Mouse (Mus musculus) testis, adult 2 months (tissue): ENCODE measurements around the gene Mast1. TPM values are rescaled to one million over a fixed set of nuclear protein-coding genes. Genes with fewer than 3 reads are reported as not detected.

Experiments used
- H3K27ac ChIP-seq: fragments of 200-500 bp; 2 replicates; pipeline ENCODE4 v1.5.1; 2012; ENCODE audit warnings: low read depth, low read length; ENCODE audit not compliant: control insufficient read depth, insufficient read depth
- H3K27me3 ChIP-seq: fragments of 200-500 bp; 2 replicates; pipeline ENCODE4 v1.6.1; 2012; ENCODE audit warnings: mild to moderate bottlenecking, low read length, moderate library complexity; ENCODE audit not compliant: control insufficient read depth, insufficient read depth
- H3K36me3 ChIP-seq: fragments of 200-500 bp; 2 replicates; pipeline ENCODE4 v1.6.1; 2012; ENCODE audit warnings: mild to moderate bottlenecking, low read length; ENCODE audit not compliant: control insufficient read depth, insufficient read depth
- H3K4me1 ChIP-seq: fragments of 200-500 bp; 2 replicates; pipeline ENCODE4 v1.6.1; 2012; ENCODE audit warnings: low read length; ENCODE audit not compliant: control insufficient read depth, insufficient read depth
- H3K4me3 ChIP-seq: fragments of 200-500 bp; 2 replicates; pipeline ENCODE4 v1.5.1; 2012; ENCODE audit warnings: low read depth, mild to moderate bottlenecking, low read length, moderate library complexity, mixed read lengths; ENCODE audit not compliant: control insufficient read depth
- CTCF ChIP-seq: fragments of 200-500 bp; IDR thresholded peaks from 2 replicates; pipeline ENCODE4 v1.5.1; 2012; ENCODE audit warnings: low read depth, mild to moderate bottlenecking, inconsistent platforms, low read length, moderate library complexity; ENCODE audit not compliant: control insufficient read depth, insufficient read depth, insufficient replicate concordance
- POLR2A ChIP-seq: fragments of 200-500 bp; IDR thresholded peaks from 2 replicates; pipeline ENCODE4 v1.6.1; 2012; ENCODE audit warnings: low read depth, mild to moderate bottlenecking, inconsistent platforms, low read length, moderate library complexity; ENCODE audit not compliant: control insufficient read depth
- polyA plus RNA-seq: library from polyadenylated mRNA; depleted of rRNA; stranded (reverse); fragments of >200 nt; gene quantifications from 2 replicates; pipeline ENCODE4 v1.2.3, GENCODE M21; 2012; rRNA removed

The Mast1 gene
- 1.5 and 1.6 TPM in 2 replicates for polyA plus RNA-seq

- TF ChIP-seq CTCF (peak; percentile 67), POLR2A (no peak)
- Histone ChIP-seq H3K27me3 (no peaks in the 10 kb centered on the region), H3K27ac (no peak within 1 kb of the TSS), H3K36me3 (no peaks in the 10 kb centered on the region), H3K4me3 (peak within 1 kb of the TSS; percentile 67), H3K4me1 (peaks cover 18% of the 10 kb centered on the region)
Observed at GRCm38 (mm10) chr8:84936962-84937546, at the start of gene Mast1. TSS of gene Mast1 (minus strand) at chr8:84937359.

- peak overlapping the region; percentile 90 for H3K4me3 ChIP-seq
- H3K36me3 ChIP-seq, result no peaks in the 10 kb centered on the region
- no peaks in the 10 kb centered on the region for H3K27me3 ChIP-seq
- no peak for TF ChIP-seq CTCF
- TF ChIP-seq POLR2A, result no peak
- peaks cover 31% of the 10 kb centered on the region for H3K4me1 ChIP-seq
- no peak overlapping the region; the same call in 1 of the 2 replicates for H3K27ac ChIP-seq
Observed at GRCm38 (mm10) chr8:84986379-84986945, 49.3 kb upstream of the Mast1 start.

- Histone ChIP-seq H3K27me3 (no peaks in the 10 kb centered on the region), H3K4me1 (peaks cover 32% of the 10 kb centered on the region), H3K27ac (peak overlapping the region; percentile 80), H3K36me3 (no peaks in the 10 kb centered on the region), H3K4me3 (peak overlapping the region; percentile 90)
- TF ChIP-seq CTCF (no peak), POLR2A (peak; percentile 53; the same call in 1 of the 2 replicates)
Observed at GRCm38 (mm10) chr8:84985684-84986378, 48.7 kb upstream of the Mast1 start.

- Histone ChIP-seq H3K4me1 (peaks cover 35% of the 10 kb centered on the region), H3K27me3 (no peaks in the 10 kb centered on the region)
Observed at GRCm38 (mm10) chr8:84985049-84985683, 48.0 kb upstream of the Mast1 start.

GRCm38 (mm10) chr8:84984294-84985048 is 47.3 kb upstream of the Mast1 start:
- Histone ChIP-seq H3K4me1 (peaks cover 41% of the 10 kb centered on the region), H3K27ac (peak overlapping the region; percentile 80), H3K27me3 (no peaks in the 10 kb centered on the region), H3K4me3 (peak overlapping the region; percentile 90), H3K36me3 (no peaks in the 10 kb centered on the region)
- TF ChIP-seq POLR2A, result no peak
- TF ChIP-seq CTCF, result no peak

More at GRCm38 (mm10) chr8:84985049-84985683, 48.0 kb upstream of the Mast1 start:
- peak overlapping the region; percentile 90 for H3K4me3 ChIP-seq
- no peaks in the 10 kb centered on the region for H3K36me3 ChIP-seq
- TF ChIP-seq POLR2A, result no peak
- no peak for TF ChIP-seq CTCF
- H3K27ac ChIP-seq, result peak overlapping the region; percentile 80

GRCm38 (mm10) chr8:84982499-84983011 is 45.4 kb upstream of the Mast1 start:
- Histone ChIP-seq H3K27ac (no peak overlapping the region), H3K4me1 (peaks cover 49% of the 10 kb centered on the region), H3K4me3 (no peak overlapping the region), H3K27me3 (no peaks in the 10 kb centered on the region; the same call in 1 of the 2 replicates), H3K36me3 (no peaks in the 10 kb centered on the region)
- TF ChIP-seq CTCF (no peak), POLR2A (no peak)

GRCm38 (mm10) chr8:84981644-84982498 is 44.7 kb upstream of the Mast1 start:
- H3K4me1 ChIP-seq, result peaks cover 56% of the 10 kb centered on the region
- H3K36me3 ChIP-seq, result no peaks in the 10 kb centered on the region
- no peaks in the 10 kb centered on the region; the same call in 1 of the 2 replicates for H3K27me3 ChIP-seq
- H3K4me3 ChIP-seq, result no peak overlapping the region
- TF ChIP-seq POLR2A, result no peak
- no peak for TF ChIP-seq CTCF
- H3K27ac ChIP-seq, result no peak overlapping the region
